Mouse (Mus musculus): ENCODE measurements at regions not wholly inside any gene's neighbourhood (a gene's known extent, or its start where the extent isn't known, plus 50 kb on each side); places are given as distances from the start of the nearest gene placed in this dataset.

DNA sequence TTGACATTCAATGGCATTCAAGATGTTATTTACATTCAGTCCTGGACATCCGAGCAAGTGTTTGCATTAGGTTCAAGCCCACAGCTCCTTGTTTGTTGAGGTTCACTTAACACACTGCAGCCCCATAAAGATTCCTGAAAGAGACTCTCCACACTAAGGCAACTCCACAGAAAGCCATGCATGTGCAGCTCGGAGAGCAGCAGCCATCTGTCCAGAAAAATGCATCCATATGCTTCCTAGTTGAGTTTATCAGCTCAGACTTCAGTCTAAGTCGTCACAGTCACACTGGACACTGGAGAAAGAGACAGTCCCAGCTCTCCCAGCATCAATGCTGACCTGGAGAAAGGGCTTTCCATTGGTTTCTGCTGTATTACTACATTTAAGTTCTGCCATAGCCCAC is 339.7 kb downstream of the Epha4 start:
- DNase-seq (ENCODE audit: low spot score) = no peak

DNA sequence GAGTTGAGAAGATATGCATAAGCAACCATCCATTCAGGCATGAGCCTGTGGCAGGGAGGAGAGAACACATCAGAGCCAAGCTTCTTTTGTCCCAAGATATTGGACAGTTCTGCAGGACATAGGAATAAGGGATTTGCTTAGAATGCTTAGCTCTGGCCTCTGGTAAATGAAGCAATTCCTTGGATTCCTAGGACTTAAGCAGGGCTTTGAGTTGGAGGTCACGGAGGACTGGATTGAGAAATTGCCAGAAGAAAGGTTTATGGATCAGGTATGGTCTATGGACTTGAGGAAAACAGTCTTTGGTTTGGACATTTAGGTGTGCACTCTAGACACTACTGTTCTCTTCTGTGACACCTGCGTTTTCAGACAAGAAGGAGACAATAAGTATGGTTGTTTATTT is 338.4 kb downstream of the Epha4 start:
- no peak for DNase-seq (ENCODE audit: low spot score)

- no peak for DNase-seq (ENCODE audit: low spot score)
Observed at GRCm38 (mm10) chr1:77183965-77184364, 330.9 kb downstream of the Epha4 start.

DNA sequence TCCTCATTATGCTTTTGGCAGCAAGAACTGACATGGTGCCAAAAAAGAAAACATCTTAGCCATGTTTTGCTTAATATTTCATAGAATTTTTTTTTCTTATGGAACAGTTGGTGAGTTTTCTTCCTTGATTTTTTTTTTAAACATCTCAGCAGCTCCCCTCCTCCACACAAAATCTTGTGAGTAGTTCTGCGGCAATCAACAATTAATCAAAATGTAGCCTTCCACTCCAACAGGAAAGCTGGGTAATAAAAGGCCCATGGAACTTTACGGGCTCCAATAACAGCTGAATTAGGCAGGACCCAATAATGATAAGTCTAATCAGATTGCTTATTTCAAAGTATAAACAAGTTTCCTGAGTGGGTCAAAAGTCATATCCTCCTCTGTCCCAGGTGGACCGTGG is 324.7 kb downstream of the Epha4 start:
- DNase-seq (ENCODE audit: low spot score) = no peak

DNA sequence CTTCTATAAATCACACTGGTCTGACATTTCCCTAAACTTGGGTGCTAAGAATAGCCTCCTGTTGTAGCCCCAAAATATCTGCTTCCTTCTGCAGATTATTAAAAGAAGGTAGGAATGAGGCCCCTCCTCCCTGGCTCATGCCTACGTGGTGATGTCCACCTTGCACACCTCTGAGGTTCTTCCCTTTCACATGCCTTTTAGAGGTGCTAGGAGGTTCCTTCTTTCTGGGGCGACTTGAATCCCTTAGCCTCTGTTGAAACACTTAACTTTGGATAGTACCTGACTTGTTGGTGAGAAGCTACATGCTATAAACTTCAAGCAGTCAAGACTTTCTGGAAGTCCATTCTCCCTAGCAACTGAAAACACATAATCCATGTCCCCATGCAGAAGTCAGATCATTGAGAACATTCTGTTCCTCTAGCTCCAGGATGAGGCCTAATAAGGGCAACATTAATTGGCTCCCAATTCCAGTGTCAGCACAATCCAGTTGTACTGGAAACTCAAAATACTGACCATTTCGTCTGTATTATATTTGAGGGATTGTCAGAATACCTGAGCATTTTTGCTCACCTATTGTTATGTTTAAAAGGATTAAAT is 313.5 kb downstream of the Epha4 start:
- DNase-seq (ENCODE audit: low spot score) = no peak

- DNase-seq (ENCODE audit: low spot score) = no peak
Observed at GRCm38 (mm10) chr1:77202948-77203347, 311.9 kb downstream of the Epha4 start.

- DNase-seq (ENCODE audit: low spot score) = no peak
Observed at GRCm38 (mm10) chr1:77206535-77206934, 308.4 kb downstream of the Epha4 start.

GRCm38 (mm10) chr1:77209395-77209794 is 305.5 kb downstream of the Epha4 start:
- DNase-seq (ENCODE audit: low spot score) = no peak

DNA sequence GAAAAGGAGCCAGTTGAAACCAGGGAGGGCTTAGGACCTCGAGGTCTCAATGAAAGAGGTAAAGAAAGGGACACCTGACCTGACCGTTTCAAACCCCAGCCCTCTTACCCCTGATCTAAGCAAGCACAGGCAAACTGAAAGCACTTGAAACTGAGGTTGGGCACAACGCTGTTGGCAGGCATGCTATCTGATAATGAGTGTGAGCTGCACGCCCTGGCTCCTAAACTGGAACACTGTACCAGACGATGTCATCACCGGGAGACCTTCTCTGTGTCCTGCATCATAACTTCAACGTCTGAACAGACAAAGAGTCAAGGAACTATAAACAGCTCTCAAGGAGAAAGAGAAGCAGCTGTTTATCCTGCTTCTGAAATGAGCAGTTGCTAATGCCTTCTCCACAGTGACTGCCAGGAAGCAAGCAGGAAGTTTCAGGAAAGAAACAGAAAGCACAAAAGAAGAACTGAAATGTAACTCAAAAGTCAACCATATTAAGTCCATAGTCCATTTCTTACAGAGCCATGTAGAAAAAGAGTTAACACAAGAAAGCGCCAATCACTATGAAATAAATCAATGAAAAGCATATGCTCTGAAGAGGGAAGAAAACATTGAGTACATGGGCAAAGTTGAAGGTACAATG is 301.3 kb downstream of the Epha4 start:
- peak; percentile 8 for DNase-seq (ENCODE audit: low spot score)

DNA sequence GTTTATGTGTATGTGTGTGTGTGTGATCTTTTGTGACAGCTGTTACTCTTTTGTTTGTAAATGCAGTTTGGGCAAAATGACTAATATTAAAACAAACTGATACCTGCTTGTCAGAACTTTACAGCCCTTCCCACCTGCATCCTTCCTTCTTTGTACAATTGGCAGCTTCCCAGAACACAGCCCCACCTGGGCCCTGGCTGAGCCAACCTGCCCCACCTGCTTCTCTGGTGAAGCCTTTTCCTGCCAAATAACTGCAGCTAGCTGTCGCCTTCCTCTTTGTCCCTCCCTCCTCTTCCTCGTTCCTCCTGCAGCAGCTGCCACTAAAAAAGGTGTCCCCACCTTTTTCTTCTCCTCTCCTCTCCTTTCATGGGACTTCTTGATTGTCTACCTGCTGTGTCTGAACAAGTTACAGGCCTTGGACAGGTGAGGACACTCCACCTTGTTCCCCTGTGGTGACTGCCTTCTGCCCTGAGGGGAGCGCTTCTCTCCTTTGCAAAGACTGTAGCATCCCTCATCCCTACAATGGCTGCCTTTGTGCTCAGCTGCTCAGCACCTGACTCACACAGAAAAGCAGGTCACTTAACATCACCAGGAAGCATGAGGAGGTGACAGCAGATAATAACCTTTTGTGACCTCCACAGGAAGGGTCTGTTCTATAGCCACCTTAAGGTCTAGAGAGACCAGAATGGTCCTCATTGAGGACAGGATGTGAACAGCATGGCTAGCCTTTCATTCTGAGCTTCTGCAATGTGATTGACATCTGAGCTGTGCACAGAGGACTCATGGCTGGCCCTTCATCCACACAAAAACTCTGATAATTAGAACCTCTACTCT is 295.2 kb downstream of the Epha4 start:
- DNase-seq (ENCODE audit: low spot score) = no peak

DNA sequence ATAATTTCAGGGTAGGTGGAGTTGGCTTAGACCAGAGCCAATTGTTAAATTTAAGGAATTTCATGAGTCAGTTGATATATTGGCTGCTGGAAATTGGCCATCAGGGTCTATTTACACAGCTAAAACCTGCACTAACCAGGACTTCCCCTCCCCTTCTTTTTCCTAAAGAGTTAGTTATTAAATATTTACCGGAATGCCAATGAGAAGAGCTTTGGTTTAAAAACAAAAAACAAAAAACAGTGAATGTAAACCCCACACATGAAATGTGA is 294.6 kb downstream of the Epha4 start:
- no peak for DNase-seq (ENCODE audit: low spot score)

DNA sequence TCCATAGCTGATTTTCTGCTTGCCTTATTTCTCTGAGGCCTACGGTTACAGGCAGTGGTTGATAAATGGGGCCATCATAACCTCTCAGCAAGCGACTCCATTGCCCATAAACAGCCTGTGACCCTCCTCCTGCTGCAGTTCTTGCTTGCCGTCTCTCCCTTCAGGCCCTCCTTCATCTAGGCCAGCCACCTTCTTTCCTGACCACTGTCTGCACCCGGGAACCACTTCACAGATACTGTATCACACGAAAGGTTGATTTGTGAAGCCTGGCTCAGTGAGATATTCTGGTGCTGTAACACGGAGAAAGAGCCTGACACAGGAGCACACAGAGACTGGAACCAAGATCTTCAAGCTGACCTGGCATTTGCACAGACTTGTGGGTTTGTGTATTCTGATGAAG is 294.1 kb downstream of the Epha4 start:
- no peak for DNase-seq (ENCODE audit: low spot score)

DNA sequence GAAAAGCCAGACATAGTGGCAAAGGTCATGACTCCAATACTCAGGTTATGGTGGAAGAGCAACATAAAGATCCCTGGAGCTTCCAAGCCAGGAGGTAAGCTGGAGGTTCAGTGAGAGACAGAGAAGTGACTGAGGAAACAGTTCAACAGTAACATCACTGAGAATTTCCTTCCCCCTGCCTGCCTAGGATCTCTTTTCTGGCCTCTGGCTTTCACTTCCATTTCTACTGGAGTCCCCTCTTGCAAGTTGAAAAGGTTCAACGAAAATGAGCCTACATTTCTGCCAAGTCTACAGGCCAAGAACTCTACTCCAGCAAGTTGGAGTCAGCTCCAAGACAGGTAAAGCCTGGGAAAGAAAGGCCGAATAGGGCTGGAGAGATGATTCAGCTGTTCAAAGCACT is 293.0 kb downstream of the Epha4 start:
- DNase-seq (ENCODE audit: low spot score) = no peak

DNA sequence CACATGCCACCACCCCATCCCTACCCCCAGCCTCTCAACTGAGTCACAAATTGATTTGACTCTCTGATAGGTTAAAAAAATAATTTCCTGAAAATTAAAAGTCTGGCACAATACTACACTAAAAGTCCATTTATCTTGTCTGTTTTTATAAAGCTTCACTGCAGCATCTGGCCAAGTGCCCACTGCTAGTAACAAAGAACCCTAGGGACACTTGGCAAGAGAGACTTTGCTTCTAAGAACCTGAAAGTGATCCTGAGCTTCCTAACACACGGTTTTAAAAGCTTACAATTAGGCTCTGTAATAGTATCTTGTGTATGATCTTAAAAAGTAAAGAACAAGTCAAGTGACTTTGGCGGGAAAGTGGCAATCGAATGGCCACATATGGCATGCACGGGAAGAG is 288.3 kb downstream of the Epha4 start:
- DNase-seq (ENCODE audit: low spot score) = no peak

DNA sequence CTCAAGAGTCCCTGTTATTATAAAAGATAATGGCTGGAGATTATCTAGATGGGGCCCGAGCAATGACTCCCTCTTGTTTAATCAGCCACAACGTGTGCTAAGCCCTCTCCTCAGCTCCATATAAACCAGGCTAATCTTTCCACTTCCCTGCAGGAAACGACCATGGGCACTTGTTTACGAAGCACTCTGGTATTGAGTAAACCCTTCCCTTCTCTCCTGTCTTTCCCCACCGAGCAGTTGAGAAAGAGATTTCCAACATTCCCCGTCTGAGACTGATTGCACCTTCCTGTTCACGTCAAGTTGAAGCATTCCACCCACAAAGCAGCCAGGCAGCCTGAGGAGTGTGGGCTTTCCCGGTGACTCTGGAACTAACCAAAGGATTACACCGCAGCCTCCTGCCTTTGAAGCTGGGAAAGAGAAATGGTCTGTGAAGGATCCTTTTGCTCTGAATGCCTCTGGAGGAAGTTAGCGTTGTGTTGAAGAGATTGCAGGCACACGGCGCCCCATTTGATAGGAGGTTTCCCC is 287.8 kb downstream of the Epha4 start:
- DNase-seq (ENCODE audit: low spot score) = peak; percentile 66

GRCm38 (mm10) chr1:77227800-77228199 is 287.1 kb downstream of the Epha4 start:
- DNase-seq (ENCODE audit: low spot score) = no peak

DNA sequence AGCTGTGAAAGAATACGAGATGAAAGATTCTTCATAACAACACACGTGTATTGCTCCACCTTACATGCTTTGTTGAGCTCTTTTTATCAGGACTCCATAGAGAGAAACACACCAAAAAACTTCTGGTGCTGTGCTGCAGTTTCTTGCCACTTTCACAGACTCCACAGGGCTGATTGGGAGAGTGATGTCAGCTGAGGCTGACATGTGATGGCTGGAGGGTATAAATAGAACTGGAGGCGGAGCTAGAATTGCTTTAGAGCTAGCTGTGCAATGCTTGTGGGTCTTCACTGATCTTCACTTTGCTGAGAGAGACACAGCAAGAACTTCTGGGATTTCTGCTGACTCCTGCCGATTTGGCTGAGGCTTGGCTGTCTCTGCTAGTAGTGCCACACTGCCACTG is 285.3 kb downstream of the Epha4 start:
- peak; percentile 11 for DNase-seq (ENCODE audit: low spot score)

DNA sequence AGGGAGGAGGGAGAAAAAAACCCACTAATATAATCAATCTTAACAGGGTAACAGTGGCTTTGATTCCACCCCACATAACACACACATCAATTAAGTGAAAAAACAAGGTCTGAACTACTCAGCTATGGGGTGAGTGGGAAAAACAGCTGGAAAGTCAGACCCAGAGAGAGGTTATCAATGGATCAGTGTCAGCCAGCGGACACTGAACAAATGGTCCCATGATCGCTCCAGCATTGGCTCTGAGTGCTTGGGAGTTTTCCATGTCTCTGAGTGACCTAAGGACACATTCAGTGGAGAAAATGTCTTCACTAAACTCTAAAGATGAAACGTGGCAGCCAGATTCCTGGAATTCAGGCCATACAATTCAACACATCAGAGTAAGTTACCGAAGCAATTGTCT is 281.9 kb downstream of the Epha4 start:
- DNase-seq (ENCODE audit: low spot score) = peak; percentile 45

GRCm38 (mm10) chr1:77244642-77245041 is 270.2 kb downstream of the Epha4 start:
- no peak for DNase-seq (ENCODE audit: low spot score)

GRCm38 (mm10) chr1:77246047-77246446 is 268.8 kb downstream of the Epha4 start:
- DNase-seq (ENCODE audit: low spot score) = no peak

- peak; percentile 12 for DNase-seq (ENCODE audit: low spot score)
Observed at GRCm38 (mm10) chr1:77254276-77254675, 260.6 kb downstream of the Epha4 start.

- DNase-seq (ENCODE audit: low spot score) = no peak
Observed at GRCm38 (mm10) chr1:77256115-77256842, 258.6 kb downstream of the Epha4 start.

Measured in embryo, embryonic 10 days (tissue).